8 mouse cellular contexts compared by ENCODE assay signal in the genomic region with DNA sequence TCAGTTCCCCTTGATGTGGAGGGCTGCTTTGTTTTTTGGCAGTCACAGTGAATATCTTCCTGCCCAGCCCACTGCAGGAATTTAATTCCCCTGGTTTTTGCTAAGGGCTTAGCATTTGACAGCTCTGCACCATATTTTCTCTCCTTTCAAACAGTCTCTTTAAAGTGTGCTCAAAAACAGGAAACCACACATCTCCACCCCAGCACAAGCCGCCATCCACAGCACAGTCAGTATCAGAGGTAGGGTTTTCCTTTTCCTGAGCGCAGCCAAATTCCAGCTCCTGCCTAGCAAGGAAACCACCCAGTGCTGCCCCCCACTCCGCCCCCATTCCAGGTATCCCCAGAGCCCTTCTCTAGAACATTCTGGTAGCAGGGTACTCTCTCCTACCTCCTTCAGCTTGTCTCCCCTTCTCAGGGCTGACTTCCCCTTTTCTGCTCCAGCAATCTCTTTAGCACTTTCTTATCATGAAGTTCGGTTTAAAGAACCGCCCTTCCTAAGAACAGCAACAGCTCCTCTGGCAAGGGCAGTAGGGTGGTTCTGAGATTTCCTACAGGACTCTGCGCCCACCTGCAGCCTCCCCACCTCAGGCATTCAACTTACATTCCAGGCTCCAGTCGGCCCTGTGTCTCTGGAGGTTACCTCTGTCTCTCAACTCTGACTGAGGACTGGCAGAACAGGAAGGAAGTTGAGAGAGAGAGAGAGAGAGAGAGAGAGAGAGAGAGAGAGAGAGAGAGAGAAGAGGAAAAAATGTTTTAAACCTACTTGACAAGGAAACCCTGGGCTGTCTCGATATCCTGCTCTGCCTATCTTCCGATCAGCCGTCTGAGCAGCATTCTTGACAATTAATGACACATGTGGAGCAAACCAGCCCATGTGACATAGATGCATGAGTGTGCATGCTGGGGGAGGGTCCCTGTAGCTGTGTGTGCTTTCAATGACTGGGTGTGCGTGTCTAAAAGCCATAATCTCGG. TPM values are rescaled to one million over a fixed set of nuclear protein-coding genes. Genes with fewer than 3 reads are reported as not detected.
DNase-seq lines count a peak whose midpoint lies in the region; ATAC-seq and TF ChIP-seq lines count a peak whose summit lies in the region.

A gene (minus strand): TSS at position 849 of the 971 bp plus-strand sequence.

- peak in 1 of 2 experiments; percentile 77; a peak in 2 of 4 replicates for TF ChIP-seq POLR2A in MEL (IDR thresholded peaks at IDR 0.05; ENCODE audit: control insufficient read depth in 1 of 2, insufficient read depth in 1 of 2, low read depth in 1 of 2, low read length in 2 of 2, poor library complexity in 1 of 2)
- TF ChIP-seq POLR2A in thymus, adult 2 months (IDR thresholded peaks at IDR 0.05; ENCODE audit: control insufficient read depth, extremely low read depth, insufficient read depth, low read length, poor library complexity) = peak; percentile 87

- H3K4me1 ChIP-seq in MEL (ENCODE audit: control insufficient read depth in 1 of 2, insufficient read depth in 2 of 2, low read length in 2 of 2) = peaks cover 13 to 35% of the 10 kb centered on the region in 2 experiments
- H3K4me1 ChIP-seq in embryonic facial prominence, embryonic 15.5 days = peaks cover 38% of the 10 kb centered on the region
- peaks cover 7% of the 10 kb centered on the region; the same call in 1 of the 2 replicates for H3K4me1 ChIP-seq in midbrain, embryonic 10.5 days
- peaks cover 34% of the 10 kb centered on the region for H3K4me1 ChIP-seq in thymus, adult 2 months (replicated peaks; ENCODE audit: control insufficient read depth, insufficient read depth, low read length)

- H3K4me3 ChIP-seq in MEL (ENCODE audit: control insufficient read depth in 1 of 2, insufficient read depth in 1 of 2, low read depth in 2 of 2, low read length in 2 of 2) = peak within 1 kb of the TSS; percentile 61 to 64
- peak within 1 kb of the TSS; percentile 27 for H3K4me3 ChIP-seq in embryonic facial prominence, embryonic 15.5 days (replicated peaks)
- no peak within 1 kb of the TSS for H3K4me3 ChIP-seq in midbrain, embryonic 10.5 days
- H3K4me3 ChIP-seq in thymus, adult 2 months (ENCODE audit: control insufficient read depth, insufficient read depth, low read length) = peak within 1 kb of the TSS; percentile 89

- ATAC-seq in embryonic facial prominence, embryonic 15.5 days (ENCODE audit: insufficient number of reproducible peaks, low FRiP score, low TSS enrichment, low read depth) = peak; percentile 48; the same call in 1 of the 2 replicates

- DNase-seq in embryo, embryonic 10 days (ENCODE audit: low spot score) = peak; percentile 52
- DNase-seq in embryo, embryonic 9.5 days (ENCODE audit: extremely low spot score) = no peak
- peak; percentile 95 for DNase-seq in MEL (ENCODE audit: low read depth, low spot score)
- peak; percentile 24 for DNase-seq in heart, postnatal 25 days (ENCODE audit: low spot score)
- DNase-seq in large intestine, adult 2 months (ENCODE audit: low read depth, low spot score) = no peak
- no peak for DNase-seq in midbrain, embryonic 10.5 days (ENCODE audit: low spot score)
- peak; percentile 69 for DNase-seq in thymus, adult 2 months

- H3K79me2 ChIP-seq in MEL (ENCODE audit: control insufficient read depth, insufficient read depth, low read length, poor library complexity) = peaks cover 29% of the 10 kb centered on the region

- intact Hi-C loops in heart, postnatal 25 days (cut with DNase I) = no loop called here

- H3K9ac ChIP-seq in MEL (ENCODE audit: control insufficient read depth, low read depth, low read length, poor library complexity, severe bottlenecking) = peak within 1 kb of the TSS; percentile 86
- H3K9ac ChIP-seq in embryonic facial prominence, embryonic 15.5 days = no peak within 1 kb of the TSS

- peak; percentile 82 to 89 for TF ChIP-seq EP300 in MEL (IDR thresholded peaks at IDR 0.05; ENCODE audit: low read depth in 1 of 2, low read length in 2 of 2)

- no peaks in the 10 kb centered on the region for H3K27me3 ChIP-seq in MEL (ENCODE audit: control insufficient read depth in 1 of 2, insufficient read depth in 2 of 2, low read length in 2 of 2)
- no peaks in the 10 kb centered on the region for H3K27me3 ChIP-seq in embryonic facial prominence, embryonic 15.5 days
- H3K27me3 ChIP-seq in midbrain, embryonic 10.5 days (ENCODE audit: low read depth, poor library complexity, severe bottlenecking) = no peaks in the 10 kb centered on the region
- no peaks in the 10 kb centered on the region for H3K27me3 ChIP-seq in thymus, adult 2 months (ENCODE audit: control insufficient read depth, insufficient read depth, low read length)

- H3K4me2 ChIP-seq in embryonic facial prominence, embryonic 15.5 days (replicated peaks) = peak within 1 kb of the TSS; percentile 40

- no peaks in the 10 kb centered on the region for H3K9me3 ChIP-seq in MEL (replicated peaks; ENCODE audit: insufficient read depth, low read length)
- H3K9me3 ChIP-seq in embryonic facial prominence, embryonic 15.5 days (replicated peaks) = no peaks in the 10 kb centered on the region
- no peaks in the 10 kb centered on the region for H3K9me3 ChIP-seq in midbrain, embryonic 10.5 days (replicated peaks)

- no peak for TF ChIP-seq RAD21 in MEL (IDR thresholded peaks at IDR 0.05; ENCODE audit: low read depth, low read length)

- H3K36me3 ChIP-seq in MEL (ENCODE audit: control insufficient read depth in 1 of 2, insufficient read depth in 2 of 2, low read length in 2 of 2) = peaks cover 0 to 42% of the 10 kb centered on the region in 2 experiments; a peak in 2 of 4 replicates
- no peaks in the 10 kb centered on the region for H3K36me3 ChIP-seq in embryonic facial prominence, embryonic 15.5 days
- no peaks in the 10 kb centered on the region for H3K36me3 ChIP-seq in midbrain, embryonic 10.5 days
- peaks cover 2% of the 10 kb centered on the region for H3K36me3 ChIP-seq in thymus, adult 2 months (ENCODE audit: control insufficient read depth, insufficient read depth, low read length)

- H3K27ac ChIP-seq in MEL (ENCODE audit: control insufficient read depth, low read depth, low read length) = peak within 1 kb of the TSS; percentile 99
- H3K27ac ChIP-seq in embryonic facial prominence, embryonic 15.5 days (replicated peaks) = peak within 1 kb of the TSS; percentile 93
- H3K27ac ChIP-seq in midbrain, embryonic 10.5 days (replicated peaks) = peak within 1 kb of the TSS; percentile 42
- peak within 1 kb of the TSS; percentile 98 for H3K27ac ChIP-seq in thymus, adult 2 months (ENCODE audit: control insufficient read depth, insufficient read depth, low read length)

- 15% methylated on average over 12 of the region's 12 CpGs for WGBS in embryonic facial prominence, embryonic 15.5 days
- WGBS in large intestine, adult 2 months = 52% methylated on average over 12 of the region's 12 CpGs
- 64% methylated on average over 12 of the region's 12 CpGs for WGBS in midbrain, embryonic 10.5 days
- 1% methylated on average over 12 of the region's 12 CpGs for WGBS in thymus, adult 2 months

- TF ChIP-seq CTCF in MEL (IDR thresholded peaks at IDR 0.05 in 2 of 3, conservative IDR thresholded peaks at IDR 0.05 in 1 of 3; ENCODE audit: control insufficient read depth in 1 of 3, insufficient read depth in 1 of 3, low read depth in 2 of 3, low read length in 3 of 3, poor library complexity in 1 of 3, severe bottlenecking in 1 of 3) = no peak
- TF ChIP-seq CTCF in thymus, adult 2 months (IDR thresholded peaks at IDR 0.05; ENCODE audit: borderline replicate concordance, control insufficient read depth, extremely low read depth, insufficient read depth, low read length, poor library complexity) = no peak

TF ChIP-seq in MEL, 35 proteins besides CTCF, POLR2A, EP300 and RAD21 (continues in another document):
- no peak for TF ChIP-seq CHD2 (IDR thresholded peaks at IDR 0.05; ENCODE audit: low read length)
- no peak for TF ChIP-seq ZKSCAN1 (IDR thresholded peaks at IDR 0.05; ENCODE audit: low read depth, low read length)
- TF ChIP-seq JUND (IDR thresholded peaks at IDR 0.05; ENCODE audit: low read depth, low read length) = peak; percentile 99
- TF ChIP-seq SIN3A (IDR thresholded peaks at IDR 0.05; ENCODE audit: low read length) = peak; percentile 89
- TF ChIP-seq NELFE (IDR thresholded peaks at IDR 0.05; ENCODE audit: low read depth, low read length) = peak; percentile 75
- TF ChIP-seq TBP (IDR thresholded peaks at IDR 0.05; ENCODE audit: low read depth, low read length) = peak; percentile 95
- TF ChIP-seq HCFC1 (IDR thresholded peaks at IDR 0.05; ENCODE audit: low read depth, low read length) = peak; percentile 28; the same call in 1 of the 2 replicates
- no peak for TF ChIP-seq POLR2AphosphoS5 (IDR thresholded peaks at IDR 0.05; ENCODE audit: borderline replicate concordance, low read depth, low read length)
- peak; percentile 93 for TF ChIP-seq MXI1 (IDR thresholded peaks at IDR 0.05; ENCODE audit: low read depth, low read length)
- peak; percentile 94 for TF ChIP-seq ZMIZ1 (IDR thresholded peaks at IDR 0.05; ENCODE audit: low read depth, low read length)
- no peak for TF ChIP-seq ELF1 (IDR thresholded peaks at IDR 0.05; ENCODE audit: low read depth, low read length)
- peak; percentile 84 for TF ChIP-seq USF1 (IDR thresholded peaks at IDR 0.05; ENCODE audit: low read depth, low read length)
- TF ChIP-seq NRF1 (IDR thresholded peaks at IDR 0.05; ENCODE audit: insufficient read depth, low read depth, low read length, poor library complexity, severe bottlenecking) = no peak
- TF ChIP-seq TAL1 (IDR thresholded peaks at IDR 0.05; ENCODE audit: low read length) = peak; percentile 17; the same call in 1 of the 2 replicates
- TF ChIP-seq MEF2A (IDR thresholded peaks at IDR 0.05; ENCODE audit: extremely low read depth, insufficient replicate concordance, low read depth, low read length, poor library complexity, severe bottlenecking) = no peak
- TF ChIP-seq ETS1 (IDR thresholded peaks at IDR 0.05; ENCODE audit: low read depth, low read length) = peak; percentile 71
- TF ChIP-seq USF2 (IDR thresholded peaks at IDR 0.05; ENCODE audit: borderline replicate concordance in 1 of 2, insufficient read depth in 1 of 2, low read depth in 1 of 2, low read length in 2 of 2) = peak in 1 of 2 experiments; percentile 29; a peak in 1 of 4 replicates
- no peak for TF ChIP-seq ZC3H11A (IDR thresholded peaks at IDR 0.05; ENCODE audit: low read depth, low read length)
- peak; percentile 63; the same call in 1 of the 2 replicates for TF ChIP-seq POLR2AphosphoS2 (IDR thresholded peaks at IDR 0.05; ENCODE audit: low read length)

RNA-seq across cellular contexts. Expression of the gene that starts here (rescaled TPM):
- total RNA-seq in MEL (2012; rRNA removed) = 102 and 144 TPM in 2 replicates
- polyA plus RNA-seq in MEL (2012; ENCODE audit: insufficient read depth in 1 of 2, insufficient read length in 2 of 2, low read depth in 1 of 2, low replicate concordance in 2 of 2, missing spikeins in 1 of 2) = 100 to 1,000 TPM; 346 to 408 TPM
- polyA plus RNA-seq in embryonic facial prominence, embryonic 15.5 days (2015; fragmentation: Nextera tagmentation; extraction: Ambion mirVana) = 140 and 145 TPM in 2 replicates
- total RNA-seq in heart, postnatal 25 days (2021) = 10 to 100 TPM; 26.5 to 27.8 TPM
- polyA plus RNA-seq in large intestine, adult 2 months (2012; rRNA removed) = 54.6 and 61.2 TPM in 2 replicates
- polyA plus RNA-seq in midbrain, embryonic 10.5 days (2016; fragmentation: Nextera tagmentation; extraction: Ambion mirVana) = 25.0 and 26.0 TPM in 2 replicates
- polyA plus RNA-seq in thymus, adult 2 months (2012; rRNA removed) = 644 and 667 TPM in 2 replicates

Comparison
In these comparisons a context has a peak if more than half of its experiments do, and no peak if none do; other contexts are left out.
1. DNase-seq: peak in embryo, embryonic 10 days (single experiment), MEL (single experiment), heart, postnatal 25 days (single experiment) and thymus, adult 2 months (single experiment); none in embryo, embryonic 9.5 days (single experiment), large intestine, adult 2 months (single experiment) and midbrain, embryonic 10.5 days (single experiment).
2. H3K27ac ChIP-seq: peak in every context shown above with its lines; median percentile 99 in MEL; 98 in thymus, adult 2 months; 93 in embryonic facial prominence, embryonic 15.5 days; 42 in midbrain, embryonic 10.5 days.